Mouse (Mus musculus) spleen, postnatal 36 days (tissue): ENCODE measurements around the gene Npas2.

Experiments
- DNase-seq, 2 experiments: peaks; one replicate each; pipeline ENCODE4 v3.0.0; 2022; ENCODE audit warnings: low spot score in 2 of 2, mixed read lengths in 1 of 2

The Npas2 gene

GRCm38 (mm10) chr1:39376121-39376520 is 182.6 kb downstream of the Npas2 start:
- no peak for DNase-seq

DNA sequence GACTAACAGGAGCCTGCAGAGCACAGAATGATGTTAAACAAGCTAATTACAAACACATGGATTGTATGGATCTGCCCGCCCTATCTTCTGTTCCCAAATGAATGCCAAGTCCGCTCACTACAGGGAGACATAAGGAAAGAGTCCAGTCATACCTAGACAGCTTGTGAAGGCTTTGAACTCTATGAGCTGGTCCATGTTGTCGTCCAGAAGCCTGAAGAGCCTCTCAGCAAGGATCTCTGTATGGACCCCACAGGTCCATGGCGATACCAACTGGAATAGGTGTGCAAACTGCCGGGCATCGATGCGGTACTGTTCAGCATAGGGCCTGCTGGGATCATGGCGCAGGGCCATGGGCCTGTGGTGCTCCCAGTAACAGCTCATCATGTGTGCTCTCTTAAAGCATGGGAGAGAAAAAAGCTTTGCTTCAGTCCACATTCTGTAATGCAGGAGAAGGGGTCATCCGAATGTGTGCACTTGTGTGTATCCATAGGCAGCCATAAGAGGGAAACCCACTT is 183.3 kb downstream of the Npas2 start:
- DNase-seq: no peak

DNA sequence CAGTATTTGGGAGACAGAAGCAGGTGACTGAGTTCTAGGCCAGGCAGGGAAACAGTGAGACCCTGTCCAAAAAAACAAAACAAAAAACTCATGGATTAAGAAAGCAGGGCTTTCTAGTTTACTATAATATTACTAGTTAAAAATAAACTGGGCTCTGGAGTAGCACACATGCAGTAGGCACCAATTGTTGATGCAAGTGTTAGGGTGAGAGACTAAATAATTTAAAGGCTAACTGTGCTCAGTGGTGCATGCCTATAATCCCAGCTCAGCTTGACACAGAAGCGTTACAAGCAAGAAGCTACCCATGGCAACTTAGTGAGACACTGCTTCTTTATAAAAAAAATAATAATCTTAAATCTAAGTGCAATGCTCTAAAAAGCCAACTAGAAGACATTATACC is 185.0 kb downstream of the Npas2 start:
- no peak for DNase-seq

GRCm38 (mm10) chr1:39379021-39379420 is 185.5 kb downstream of the Npas2 start:
- no peak for DNase-seq

DNA sequence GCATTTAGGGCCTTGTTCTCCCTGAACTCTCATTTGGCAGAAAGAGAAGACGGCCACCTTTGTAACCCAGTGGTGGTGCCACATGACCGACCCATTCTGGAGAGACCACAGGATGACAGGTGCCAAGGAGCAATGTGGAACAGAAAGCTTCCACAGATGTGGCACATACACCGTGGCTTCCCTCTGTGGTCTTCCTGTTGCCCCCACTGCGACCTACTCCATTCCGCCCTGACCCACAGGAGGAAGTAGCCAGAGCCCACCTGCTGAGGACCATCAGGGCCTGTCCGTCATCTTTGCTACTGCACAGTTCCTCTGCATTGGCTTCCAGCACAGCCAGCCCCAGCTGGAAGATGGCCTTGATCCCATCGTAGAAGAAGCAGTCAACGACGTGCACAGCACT is 187.5 kb downstream of the Npas2 start:
- DNase-seq: no peak

DNA sequence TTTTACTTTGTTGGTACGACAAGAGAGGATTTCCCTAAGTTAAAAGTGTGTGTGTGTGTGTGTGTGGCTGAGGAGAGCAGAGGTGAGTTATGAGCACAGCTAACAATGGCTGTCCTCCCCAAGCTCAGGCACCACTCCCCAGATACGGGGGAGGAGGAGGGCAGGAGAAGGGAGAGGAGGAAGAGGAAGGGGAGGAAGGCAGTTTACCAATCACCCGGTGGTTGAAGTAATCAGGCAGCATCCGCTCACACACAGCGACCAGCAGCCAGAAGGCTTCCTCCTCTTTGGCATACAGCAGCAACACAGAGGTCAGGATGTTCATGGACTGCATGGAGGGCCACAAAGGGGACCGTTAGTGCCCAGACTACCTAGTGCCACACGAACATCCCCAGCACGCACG is 191.4 kb downstream of the Npas2 start:
- no peak for DNase-seq

- no peak for DNase-seq
These were observed 192.9 kb downstream of the Npas2 start for GRCm38 (mm10) chr1:39386456-39386855.

DNA sequence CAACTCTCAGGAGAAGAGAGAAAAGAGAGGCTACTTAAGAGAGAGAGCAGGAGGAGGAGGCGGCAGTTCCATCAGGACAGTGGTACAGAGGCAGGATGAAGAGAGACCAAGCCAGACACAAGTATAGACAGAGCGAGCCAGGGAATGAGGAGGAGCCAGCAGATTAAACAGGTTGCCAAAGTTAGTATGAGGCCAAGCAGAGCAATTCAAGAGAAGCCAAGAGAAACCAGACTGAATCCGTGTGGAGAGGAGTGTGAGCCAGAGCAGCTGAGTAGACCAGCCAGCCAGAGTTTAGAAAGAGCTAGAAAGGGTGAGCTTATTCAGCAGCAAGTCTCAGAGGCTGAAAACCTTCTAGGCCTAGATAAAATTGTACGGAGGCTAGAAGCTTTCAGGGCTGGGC is 194.0 kb downstream of the Npas2 start:
- no peak for DNase-seq

GRCm38 (mm10) chr1:39388163-39388562 is 194.6 kb downstream of the Npas2 start:
- no peak for DNase-seq

GRCm38 (mm10) chr1:39389338-39389737 is 195.8 kb downstream of the Npas2 start:
- DNase-seq: no peak

- DNase-seq: no peak
These were observed 198.1 kb downstream of the Npas2 start for GRCm38 (mm10) chr1:39391652-39392051.

DNA sequence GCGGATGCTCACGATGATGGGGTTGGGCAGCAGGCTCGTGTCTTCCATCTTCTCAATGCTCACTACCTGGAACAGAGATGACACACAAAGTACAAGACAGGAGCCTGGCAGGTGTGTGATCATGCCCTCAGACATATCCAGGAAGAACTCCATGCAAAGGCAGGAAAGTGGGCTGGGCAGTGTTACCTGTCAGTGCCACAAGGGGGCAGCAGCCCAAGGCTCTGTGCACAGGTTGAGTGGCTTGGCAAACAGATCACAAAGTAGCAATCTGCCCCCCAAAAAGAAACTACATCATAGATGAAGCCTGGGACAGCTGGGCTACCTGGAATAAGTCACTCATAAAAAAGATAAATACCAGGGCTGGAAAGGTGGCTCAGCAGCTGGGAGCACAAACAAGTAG is 198.7 kb downstream of the Npas2 start:
- DNase-seq: peak; percentile 32 to 41

- no peak for DNase-seq
These were observed 199.8 kb downstream of the Npas2 start for GRCm38 (mm10) chr1:39393217-39393867.

- no peak for DNase-seq
These were observed 200.6 kb downstream of the Npas2 start for GRCm38 (mm10) chr1:39394096-39394495.

DNA sequence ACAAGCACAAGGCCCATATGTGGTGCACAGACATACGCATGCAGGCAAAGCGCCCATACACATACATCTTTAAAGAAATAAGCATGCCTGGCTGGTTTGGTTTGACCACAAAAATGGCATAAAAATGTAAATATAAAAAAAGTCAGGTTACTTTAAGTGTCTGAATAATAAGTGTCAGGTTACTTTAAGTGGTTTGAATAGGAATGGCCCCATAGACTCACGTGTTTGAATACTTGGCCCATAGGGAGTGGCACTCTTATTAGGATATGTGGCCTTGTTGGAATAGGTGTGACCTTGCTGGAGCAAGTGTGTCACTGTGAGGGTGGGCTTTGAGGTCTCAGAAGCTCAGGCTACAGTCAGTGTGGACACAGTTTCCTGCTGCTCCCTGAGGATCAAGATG is 201.1 kb downstream of the Npas2 start:
- no peak for DNase-seq

DNA sequence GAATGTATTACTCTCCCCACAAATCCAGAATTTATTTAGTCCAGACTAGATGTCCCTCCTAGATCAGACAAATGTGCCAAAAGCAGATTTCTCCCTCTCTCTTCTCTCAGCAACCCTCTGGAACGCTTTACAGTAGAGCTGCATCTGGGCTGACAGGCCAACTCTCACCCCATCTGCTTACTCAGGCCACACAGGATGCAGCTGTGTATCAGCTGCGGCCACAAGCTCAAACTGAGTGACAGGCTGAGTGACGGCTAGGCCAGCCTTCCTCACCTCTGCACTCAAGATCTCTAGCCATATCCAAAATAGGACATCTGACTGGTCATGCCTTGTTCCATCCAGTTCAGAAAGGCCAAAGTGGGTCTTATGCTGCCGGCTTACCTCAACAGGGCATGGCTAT is 202.8 kb downstream of the Npas2 start:
- no peak for DNase-seq

GRCm38 (mm10) chr1:39398284-39398683 is 204.8 kb downstream of the Npas2 start:
- DNase-seq: no peak

DNA sequence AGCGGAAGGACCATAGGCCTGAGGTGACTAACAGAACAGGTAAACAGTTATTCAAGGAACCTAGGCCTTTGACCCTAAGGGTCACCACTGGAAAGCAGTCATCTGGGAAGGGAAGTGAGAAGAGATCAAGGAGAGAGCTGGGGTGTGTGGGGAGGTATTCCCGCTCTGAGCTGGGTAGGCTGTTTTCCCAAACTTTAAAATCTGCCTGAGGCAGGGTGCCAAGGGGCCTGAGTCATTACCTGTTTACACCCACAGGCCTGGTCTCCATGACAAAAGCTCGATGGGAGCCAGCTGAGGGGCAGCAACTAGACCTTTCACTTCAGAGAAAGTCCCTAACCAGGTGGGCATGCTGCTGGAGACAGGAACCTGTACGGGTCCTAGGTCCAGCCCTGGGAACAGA is 205.7 kb downstream of the Npas2 start:
- no peak for DNase-seq

DNA sequence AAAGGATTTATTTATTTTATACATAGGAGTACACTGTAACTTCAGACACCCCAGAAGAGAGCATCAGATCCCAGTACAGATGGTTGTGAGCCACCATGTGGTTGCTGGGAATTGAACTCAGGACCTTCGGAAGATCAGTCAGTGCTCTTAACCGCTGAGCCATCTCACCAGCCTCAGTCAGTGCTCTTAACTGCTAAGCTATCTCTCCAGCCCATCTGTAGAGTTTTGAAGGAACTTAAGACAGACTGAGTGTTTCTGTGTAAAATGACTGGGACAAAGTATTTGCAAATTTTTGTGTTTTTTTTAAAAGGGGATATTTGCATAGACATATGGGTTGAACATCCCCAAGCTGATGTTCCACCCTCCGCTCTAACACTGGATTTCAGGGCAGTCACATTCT is 206.6 kb downstream of the Npas2 start:
- DNase-seq: no peak

DNA sequence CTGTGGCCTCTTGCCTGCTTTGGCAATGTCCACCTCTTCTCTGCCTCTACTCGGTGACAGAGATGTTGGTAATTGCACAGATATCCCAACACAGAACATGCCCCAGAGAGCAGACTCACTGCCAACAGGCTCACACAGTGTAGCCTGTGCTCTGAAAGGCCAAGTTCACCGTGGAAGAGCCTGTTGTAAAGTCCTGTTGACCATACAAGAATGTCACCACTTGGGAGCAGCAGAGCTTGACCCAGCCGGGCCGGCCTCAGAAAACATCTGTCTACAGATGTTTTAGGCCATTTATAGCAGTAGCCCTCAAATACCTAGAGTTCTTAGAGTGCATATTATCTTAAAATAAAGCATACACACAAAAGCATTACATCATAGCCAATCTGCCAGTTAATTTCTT is 213.6 kb downstream of the Npas2 start:
- DNase-seq: no peak

DNA sequence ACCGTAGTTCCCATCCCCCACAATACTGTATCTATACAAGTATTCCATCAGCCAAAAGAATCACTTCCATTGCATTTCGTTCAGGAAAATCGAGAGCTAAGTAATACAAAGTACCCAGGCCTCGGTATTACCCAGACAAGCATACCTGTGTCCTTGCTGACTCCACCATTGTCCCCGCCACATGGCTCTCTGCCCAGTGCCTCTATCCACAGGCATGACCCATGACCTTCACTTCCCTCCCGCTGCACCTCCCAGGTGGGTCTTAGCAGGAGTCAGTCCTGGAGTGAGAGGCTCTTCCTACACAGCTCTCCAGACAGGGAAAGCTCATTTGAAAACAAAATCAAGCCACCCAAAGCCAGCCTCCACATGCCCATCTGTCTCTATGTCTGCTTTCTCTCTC is 214.6 kb downstream of the Npas2 start:
- no peak for DNase-seq

- DNase-seq: no peak
These were observed 215.1 kb downstream of the Npas2 start for GRCm38 (mm10) chr1:39408668-39409067.

GRCm38 (mm10) chr1:39410085-39410821 is 216.7 kb downstream of the Npas2 start:
- no peak for DNase-seq
